Mouse (Mus musculus) small intestine, adult 2 months (tissue): ENCODE data around the gene Hs3st2.

Experiments
- CTCF ChIP-seq: fragments of 200-500 bp; IDR thresholded peaks from 2 replicates; pipeline ENCODE4 v1.5.1; 2012; ENCODE audit warnings: low read depth, mild to moderate bottlenecking, control low read depth, inconsistent platforms, low read length, moderate library complexity, mixed read lengths; ENCODE audit not compliant: insufficient replicate concordance, insufficient read length; ENCODE audit errors: extremely low read depth
- POLR2A ChIP-seq: fragments of 200-500 bp; IDR thresholded peaks from 2 replicates; pipeline ENCODE4 v1.6.1; 2012; ENCODE audit warnings: low read depth, mild to moderate bottlenecking, control low read depth, inconsistent platforms, low read length, moderate library complexity

- TF ChIP-seq CTCF, result no peak
- TF ChIP-seq POLR2A, result no peak
Observed at GRCm38 (mm10) chr7:121436884-121437283, 45.2 kb downstream of the Hs3st2 start.
